Mouse (Mus musculus): ENCODE measurements at regions not wholly inside any gene's neighbourhood (a gene's known extent, or its start where the extent isn't known, plus 50 kb on each side); places are given as distances from the start of the nearest gene placed in this dataset.
"Not testable (repeated sequence)": the region's sequence is repeated elsewhere in the genome, so short reads cannot be mapped to it uniquely, and the experiment has no call there.

GRCm38 (mm10) chr9:98091105-98091504, 58.1 kb upstream of the Clstn2 start:
- DNase-seq: no peak

- no peak for DNase-seq
These were observed 62.2 kb upstream of the Clstn2 start for GRCm38 (mm10) chr9:98095064-98095790.

GRCm38 (mm10) chr9:98123390-98123789, 90.4 kb upstream of the Clstn2 start:
- no peak for DNase-seq

GRCm38 (mm10) chr9:98129596-98129995, 96.6 kb upstream of the Clstn2 start:
- no peak for DNase-seq

GRCm38 (mm10) chr9:98130849-98131248, 97.9 kb upstream of the Clstn2 start:
- DNase-seq: no peak

GRCm38 (mm10) chr9:98140546-98140945, 107.6 kb upstream of the Clstn2 start:
- no peak for DNase-seq

- no peak for DNase-seq
These were observed 109.1 kb upstream of the Clstn2 start for GRCm38 (mm10) chr9:98142121-98142520.

- DNase-seq: no peak
These were observed 113.9 kb upstream of the Clstn2 start for GRCm38 (mm10) chr9:98146901-98147300.

- no peak for DNase-seq
These were observed 125.4 kb upstream of the Clstn2 start for GRCm38 (mm10) chr9:98158421-98158820.

GRCm38 (mm10) chr9:98164489-98164888, 122.7 kb upstream of the Nmnat3 start:
- no peak for DNase-seq

GRCm38 (mm10) chr9:98174056-98174455, 113.2 kb upstream of the Nmnat3 start:
- DNase-seq: no peak

GRCm38 (mm10) chr9:98176701-98177380, 110.4 kb upstream of the Nmnat3 start:
- no peak for DNase-seq

- DNase-seq: no peak
These were observed 106.5 kb upstream of the Nmnat3 start for GRCm38 (mm10) chr9:98180766-98181165.

GRCm38 (mm10) chr9:98186757-98187300, 100.4 kb upstream of the Nmnat3 start:
- DNase-seq: no peak

- no peak for DNase-seq
These were observed 92.9 kb upstream of the Nmnat3 start for GRCm38 (mm10) chr9:98194356-98194755.

GRCm38 (mm10) chr9:98218824-98219223, 68.4 kb upstream of the Nmnat3 start:
- peak; percentile 4 for DNase-seq

- DNase-seq: no peak
These were observed 66.9 kb upstream of the Nmnat3 start for GRCm38 (mm10) chr9:98220367-98220766.

GRCm38 (mm10) chr9:98221766-98222165, 65.5 kb upstream of the Nmnat3 start:
- no peak for DNase-seq

GRCm38 (mm10) chr9:98228226-98228625, 59.0 kb upstream of the Nmnat3 start:
- no peak for DNase-seq

GRCm38 (mm10) chr9:98228907-98229306, 58.3 kb upstream of the Nmnat3 start:
- DNase-seq: no peak

- DNase-seq: not testable (repeated sequence)
These were observed 52.5 kb upstream of the Nmnat3 start for GRCm38 (mm10) chr9:98234731-98235130.
